Mouse (Mus musculus) heart, adult 2 months (tissue): Measurements from ENCODE around the gene Zdhhc13.

Source experiments
- CTCF ChIP-seq: fragments of 200-600 bp; IDR thresholded peaks from 2 replicates; pipeline ENCODE4 v1.8.1; 2022; ENCODE audit warnings: antibody characterized with exemption, mild to moderate bottlenecking, moderate library complexity
- POLR2A ChIP-seq: fragments of 200-500 bp; IDR thresholded peaks from 2 replicates; pipeline ENCODE4 v1.6.1; 2011; ENCODE audit warnings: mild to moderate bottlenecking, low read depth, low read length, control low read depth; ENCODE audit not compliant: insufficient read depth

- no peak for TF ChIP-seq POLR2A
- TF ChIP-seq CTCF = peak; percentile 96
These were observed 87.7 kb downstream of the Zdhhc13 start for GRCm38 (mm10) chr7:48876526-48876925.
